Mouse (Mus musculus): ENCODE measurements at regions not wholly inside any gene's neighbourhood (a gene's known extent, or its start where the extent isn't known, plus 50 kb on each side); places are given as distances from the start of the nearest gene placed in this dataset.
A peak's percentile ranks its signal among the peaks of the same experiment; 100 is the strongest.

DNA sequence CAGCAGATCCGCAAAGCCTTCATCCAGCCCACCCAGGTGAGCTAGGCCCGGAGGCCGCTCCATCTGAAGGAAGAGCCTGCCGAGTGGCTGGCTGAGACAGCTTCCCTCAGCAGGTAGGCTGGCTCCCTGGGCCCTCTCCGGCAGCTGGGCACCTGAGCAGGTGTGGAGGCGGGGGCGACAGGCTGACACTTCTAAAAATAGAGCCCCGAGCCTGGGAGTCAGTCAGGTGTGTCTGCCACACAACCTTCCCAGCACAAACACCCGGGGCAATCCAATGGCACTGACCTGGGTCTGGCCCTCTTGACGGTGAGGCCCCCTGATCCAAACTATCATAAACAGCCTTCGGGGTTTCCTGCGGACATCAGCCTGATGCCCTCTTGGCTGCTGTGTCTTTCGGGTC is 58.5 kb downstream of the Zfp36l2 start:
- Histone ChIP-seq H3K4me1 (ENCODE audit: control insufficient read depth, insufficient read depth, low read length) (peaks cover 20% of the 10 kb centered on the region), H3K36me3 (ENCODE audit: control insufficient read depth, insufficient read depth, low read length) (no peaks in the 10 kb centered on the region), H3K4me3 (ENCODE audit: insufficient read depth, low read depth, low read length) (no peak overlapping the region), H3K27ac (ENCODE audit: insufficient read depth, low read depth, low read length) (peak overlapping the region; percentile 72), H3K27me3 (replicated peaks; ENCODE audit: control insufficient read depth, insufficient read depth, low read length) (no peaks in the 10 kb centered on the region)
- peak; percentile 80 for DNase-seq
- TF ChIP-seq POLR2A (IDR thresholded peaks at IDR 0.05; ENCODE audit: low read depth, low read length) (no peak), CTCF (conservative IDR thresholded peaks at IDR 0.05; ENCODE audit: insufficient read depth, insufficient read length, low read depth, low read length) (no peak)
- 38% methylated on average over 13 of the region's 13 CpGs for WGBS

- no peaks in the 10 kb centered on the region for H3K27me3 ChIP-seq (replicated peaks; ENCODE audit: control insufficient read depth, insufficient read depth, low read length)
- 78% methylated on average over 5 of the region's 5 CpGs for WGBS
- TF ChIP-seq POLR2A (IDR thresholded peaks at IDR 0.05; ENCODE audit: low read depth, low read length), result no peak
- no peak for TF ChIP-seq CTCF (conservative IDR thresholded peaks at IDR 0.05; ENCODE audit: insufficient read depth, insufficient read length, low read depth, low read length)
- no peak for DNase-seq
- no peak overlapping the region for H3K4me3 ChIP-seq (ENCODE audit: insufficient read depth, low read depth, low read length)
- H3K4me1 ChIP-seq (ENCODE audit: control insufficient read depth, insufficient read depth, low read length), result peaks cover 17% of the 10 kb centered on the region
- H3K36me3 ChIP-seq (ENCODE audit: control insufficient read depth, insufficient read depth, low read length), result no peaks in the 10 kb centered on the region
- H3K27ac ChIP-seq (ENCODE audit: insufficient read depth, low read depth, low read length), result no peak overlapping the region
These were observed 59.5 kb downstream of the Zfp36l2 start for GRCm38 (mm10) chr17:84128262-84128661.

DNA sequence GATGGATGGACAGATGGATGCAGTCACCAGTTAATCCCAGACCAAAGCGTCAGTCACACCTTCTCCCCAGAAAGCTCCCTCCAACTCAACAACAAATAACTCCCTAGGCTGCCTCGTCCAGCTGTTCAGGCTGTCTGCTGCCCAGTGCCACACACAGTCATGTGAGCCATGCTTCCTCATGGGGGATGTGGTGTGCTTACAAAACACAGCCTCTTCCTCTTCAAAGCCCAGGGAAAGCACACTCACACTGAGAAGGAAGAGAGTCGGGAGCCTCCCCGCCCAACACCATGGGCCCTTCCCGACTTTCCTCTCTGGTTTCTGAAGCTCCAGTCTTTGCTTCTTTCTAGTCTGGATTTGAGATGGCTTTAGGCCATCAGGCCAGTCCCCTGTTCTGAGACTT is 61.6 kb downstream of the Zfp36l2 start:
- TF ChIP-seq CTCF (conservative IDR thresholded peaks at IDR 0.05; ENCODE audit: insufficient read depth, insufficient read length, low read depth, low read length) (no peak), POLR2A (IDR thresholded peaks at IDR 0.05; ENCODE audit: low read depth, low read length) (no peak)
- Histone ChIP-seq H3K4me1 (ENCODE audit: control insufficient read depth, insufficient read depth, low read length) (peaks cover 17% of the 10 kb centered on the region), H3K4me3 (ENCODE audit: insufficient read depth, low read depth, low read length) (no peak overlapping the region), H3K27ac (ENCODE audit: insufficient read depth, low read depth, low read length) (no peak overlapping the region), H3K27me3 (replicated peaks; ENCODE audit: control insufficient read depth, insufficient read depth, low read length) (no peaks in the 10 kb centered on the region), H3K36me3 (ENCODE audit: control insufficient read depth, insufficient read depth, low read length) (no peaks in the 10 kb centered on the region)
- DNase-seq, result no peak
- WGBS, result 57% methylated on average over 5 of the region's 5 CpGs

- H3K4me3 ChIP-seq (ENCODE audit: insufficient read depth, low read depth, low read length), result no peak overlapping the region
- H3K27ac ChIP-seq (ENCODE audit: insufficient read depth, low read depth, low read length), result no peak overlapping the region
- no peak for DNase-seq
- 0 out of 2 replicates have a peak, but pooled peaks cover 7% of the 10 kb centered on the region for H3K4me1 ChIP-seq (ENCODE audit: control insufficient read depth, insufficient read depth, low read length)
- H3K36me3 ChIP-seq (ENCODE audit: control insufficient read depth, insufficient read depth, low read length), result no peaks in the 10 kb centered on the region
- no peaks in the 10 kb centered on the region for H3K27me3 ChIP-seq (replicated peaks; ENCODE audit: control insufficient read depth, insufficient read depth, low read length)
- TF ChIP-seq CTCF (conservative IDR thresholded peaks at IDR 0.05; ENCODE audit: insufficient read depth, insufficient read length, low read depth, low read length) (no peak), POLR2A (IDR thresholded peaks at IDR 0.05; ENCODE audit: low read depth, low read length) (no peak)
- WGBS, result 84% methylated on average over 2 of the region's 2 CpGs
These were observed 64.6 kb downstream of the Zfp36l2 start for GRCm38 (mm10) chr17:84123161-84123560.

GRCm38 (mm10) chr17:84122486-84123131 is 65.1 kb downstream of the Zfp36l2 start:
- 86% methylated on average over 6 of the region's 6 CpGs for WGBS
- Histone ChIP-seq H3K4me3 (ENCODE audit: insufficient read depth, low read depth, low read length) (no peak overlapping the region), H3K4me1 (ENCODE audit: control insufficient read depth, insufficient read depth, low read length) (0 out of 2 replicates have a peak, but pooled peaks cover 7% of the 10 kb centered on the region), H3K27ac (ENCODE audit: insufficient read depth, low read depth, low read length) (no peak overlapping the region), H3K36me3 (ENCODE audit: control insufficient read depth, insufficient read depth, low read length) (no peaks in the 10 kb centered on the region), H3K27me3 (replicated peaks; ENCODE audit: control insufficient read depth, insufficient read depth, low read length) (no peaks in the 10 kb centered on the region)
- no peak for DNase-seq
- TF ChIP-seq CTCF (conservative IDR thresholded peaks at IDR 0.05; ENCODE audit: insufficient read depth, insufficient read length, low read depth, low read length) (no peak), POLR2A (IDR thresholded peaks at IDR 0.05; ENCODE audit: low read depth, low read length) (no peak)

DNA sequence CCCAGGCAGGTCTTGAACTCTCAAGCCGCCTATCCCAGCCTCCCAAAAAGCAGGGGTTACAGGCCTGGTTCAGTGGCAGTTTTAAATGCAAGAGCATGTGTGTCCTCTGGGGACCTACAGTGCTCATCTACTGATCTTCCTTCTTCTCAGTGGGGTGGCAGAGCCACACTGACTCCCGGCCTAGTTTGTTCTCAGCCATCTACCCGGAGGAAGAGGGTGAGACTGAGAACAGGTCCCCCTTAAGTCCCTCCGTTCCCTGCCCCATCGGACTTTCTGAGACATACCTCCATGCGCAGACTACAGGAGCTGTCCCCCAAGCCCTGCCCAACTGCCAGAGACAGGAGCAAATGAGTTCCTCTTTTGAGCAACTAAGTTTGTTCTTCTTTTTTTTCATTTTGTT is 66.5 kb downstream of the Zfp36l2 start:
- H3K4me1 ChIP-seq (ENCODE audit: control insufficient read depth, insufficient read depth, low read length), result peaks cover 3% of the 10 kb centered on the region; the same call in 1 of the 2 replicates
- H3K36me3 ChIP-seq (ENCODE audit: control insufficient read depth, insufficient read depth, low read length), result no peaks in the 10 kb centered on the region
- H3K27me3 ChIP-seq (replicated peaks; ENCODE audit: control insufficient read depth, insufficient read depth, low read length), result no peaks in the 10 kb centered on the region
- no peak for TF ChIP-seq POLR2A (IDR thresholded peaks at IDR 0.05; ENCODE audit: low read depth, low read length)
- no peak for TF ChIP-seq CTCF (conservative IDR thresholded peaks at IDR 0.05; ENCODE audit: insufficient read depth, insufficient read length, low read depth, low read length)
- 83% methylated on average over 6 of the region's 6 CpGs for WGBS
- H3K4me3 ChIP-seq (ENCODE audit: insufficient read depth, low read depth, low read length), result no peak overlapping the region
- H3K27ac ChIP-seq (ENCODE audit: insufficient read depth, low read depth, low read length), result no peak overlapping the region
- no peak for DNase-seq

GRCm38 (mm10) chr17:84119221-84120017 is 68.3 kb downstream of the Zfp36l2 start:
- peaks cover under 1% of the 10 kb centered on the region; the same call in 1 of the 2 replicates for H3K4me1 ChIP-seq (ENCODE audit: control insufficient read depth, insufficient read depth, low read length)
- WGBS, result 88% methylated on average over 16 of the region's 16 CpGs
- no peak overlapping the region; the same call in 1 of the 2 replicates for H3K27ac ChIP-seq (ENCODE audit: insufficient read depth, low read depth, low read length)
- no peaks in the 10 kb centered on the region for H3K36me3 ChIP-seq (ENCODE audit: control insufficient read depth, insufficient read depth, low read length)
- no peaks in the 10 kb centered on the region for H3K27me3 ChIP-seq (replicated peaks; ENCODE audit: control insufficient read depth, insufficient read depth, low read length)
- TF ChIP-seq POLR2A (IDR thresholded peaks at IDR 0.05; ENCODE audit: low read depth, low read length) (no peak), CTCF (conservative IDR thresholded peaks at IDR 0.05; ENCODE audit: insufficient read depth, insufficient read length, low read depth, low read length) (no peak)
- no peak for DNase-seq
- no peak overlapping the region for H3K4me3 ChIP-seq (ENCODE audit: insufficient read depth, low read depth, low read length)
